Mouse (Mus musculus) spleen, postnatal 0 days (tissue): ENCODE data around the gene Zfp423. TPM values are rescaled to one million over a fixed set of nuclear protein-coding genes. Genes with fewer than 3 reads are reported as not detected.

Experiments
- polyA plus RNA-seq: library from polyadenylated mRNA; unstranded; fragments of >200 nt; fragmentation: Nextera tagmentation; extraction: Ambion mirVana; gene quantifications from 2 replicates; pipeline ENCODE4 v1.2.1, GENCODE M21; 2015

Gene Zfp423
- 2.6 and 3.7 TPM in 2 replicates for polyA plus RNA-seq

DNA sequence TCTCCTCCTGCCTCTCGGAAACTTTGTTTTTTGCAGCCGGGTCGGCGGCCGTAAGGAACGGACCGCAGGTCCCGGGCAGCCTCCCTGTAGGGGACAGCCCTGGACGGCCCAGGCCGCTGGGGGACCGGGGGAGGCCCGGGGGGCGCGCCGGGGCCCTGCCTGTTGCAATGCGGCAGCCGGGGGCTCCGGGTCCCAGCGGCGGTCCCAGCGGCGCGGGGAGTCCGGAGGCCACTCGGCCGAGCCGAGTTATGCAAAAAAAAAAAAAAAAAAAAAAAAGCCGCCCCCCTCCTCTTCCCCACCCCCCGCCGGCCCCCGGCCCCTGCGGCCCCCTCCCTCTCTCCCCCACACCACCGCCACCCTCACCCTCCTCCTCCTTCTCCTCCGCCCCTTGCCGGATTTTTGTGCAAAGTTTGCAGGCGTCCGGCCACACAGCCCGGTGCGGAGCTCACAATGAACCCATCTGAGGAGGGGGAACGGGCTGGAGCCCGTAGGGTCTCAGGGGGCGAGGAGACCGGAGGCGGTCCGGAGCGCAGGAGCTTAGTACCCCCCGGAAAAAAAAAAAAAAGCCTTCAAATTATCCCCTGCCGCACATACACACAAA lies at the start of gene Zfp423:
TSS of gene Zfp423 (minus strand) at position 276 of the 601 bp plus-strand sequence.

Other genes with a start within 250 kb of the Zfp423 start
- 35.2 and 37.2 TPM in 2 replicates for gene Cnep1r1, start 159.2 kb upstream of the Zfp423 start, polyA plus RNA-seq
- gene Heatr3, start 178.3 kb upstream of the Zfp423 start, polyA plus RNA-seq = 23.6 and 26.3 TPM in 2 replicates
- gene Tent4b, start 239.6 kb upstream of the Zfp423 start, polyA plus RNA-seq = 5.7 and 5.8 TPM in 2 replicates